In the genomic region with DNA sequence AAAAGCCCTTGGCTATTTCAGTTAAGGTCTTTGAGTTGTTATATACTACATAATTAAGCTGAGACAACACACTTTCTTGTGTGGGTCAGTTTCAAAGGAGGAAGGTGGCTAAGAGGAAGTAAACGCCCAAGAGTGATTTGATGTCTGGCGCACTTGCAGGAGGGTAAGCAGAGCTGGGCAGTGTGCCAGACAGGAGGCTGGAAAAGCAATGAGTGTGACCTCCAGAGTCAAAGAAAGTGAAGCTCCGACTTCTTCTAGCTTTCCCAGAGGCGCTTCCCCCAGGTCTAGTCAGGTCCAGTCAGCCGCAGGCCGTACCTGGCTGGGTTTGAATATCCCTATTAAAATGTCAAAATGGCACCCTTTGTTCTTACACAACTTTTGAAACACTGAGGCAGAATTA, we compare ENCODE assay signal across 8 mouse cellular contexts. TPM values are rescaled to one million over a fixed set of nuclear protein-coding genes. Genes with fewer than 3 reads are reported as not detected.
A peak's percentile ranks its signal among the peaks of the same experiment; 100 is the strongest.
DNase-seq lines count a peak whose midpoint lies in the region; ATAC-seq lines count a peak whose summit lies in the region.

No protein-coding gene starts in this region.

- no peaks in the 10 kb centered on the region for H3K27me3 ChIP-seq in hindbrain, embryonic 13.5 days
- H3K27me3 ChIP-seq in hindbrain, embryonic 12.5 days = no peaks in the 10 kb centered on the region
- H3K27me3 ChIP-seq in heart, embryonic 13.5 days (replicated peaks) = no peaks in the 10 kb centered on the region
- no peaks in the 10 kb centered on the region for H3K27me3 ChIP-seq in forebrain, embryonic 13.5 days
- H3K27me3 ChIP-seq in hindbrain, embryonic 16.5 days (replicated peaks; ENCODE audit: control insufficient read depth, insufficient read depth, low read length) = no peaks in the 10 kb centered on the region

- H3K4me3 ChIP-seq in hindbrain, embryonic 13.5 days = no peak overlapping the region
- no peak overlapping the region for H3K4me3 ChIP-seq in hindbrain, embryonic 12.5 days
- no peak overlapping the region for H3K4me3 ChIP-seq in heart, embryonic 13.5 days
- no peak overlapping the region for H3K4me3 ChIP-seq in forebrain, embryonic 13.5 days
- no peak overlapping the region for H3K4me3 ChIP-seq in hindbrain, embryonic 16.5 days (ENCODE audit: low read length)

- H3K9me3 ChIP-seq in hindbrain, embryonic 13.5 days = no peaks in the 10 kb centered on the region
- H3K9me3 ChIP-seq in hindbrain, embryonic 12.5 days (replicated peaks) = no peaks in the 10 kb centered on the region
- no peaks in the 10 kb centered on the region for H3K9me3 ChIP-seq in heart, embryonic 13.5 days
- H3K9me3 ChIP-seq in forebrain, embryonic 13.5 days (replicated peaks) = no peaks in the 10 kb centered on the region
- H3K9me3 ChIP-seq in hindbrain, embryonic 16.5 days (ENCODE audit: control insufficient read depth, low read length) = no peaks in the 10 kb centered on the region

- H3K4me1 ChIP-seq in hindbrain, embryonic 13.5 days (replicated peaks) = no peaks in the 10 kb centered on the region
- no peaks in the 10 kb centered on the region for H3K4me1 ChIP-seq in hindbrain, embryonic 12.5 days
- peaks cover 10% of the 10 kb centered on the region for H3K4me1 ChIP-seq in heart, embryonic 13.5 days
- no peaks in the 10 kb centered on the region for H3K4me1 ChIP-seq in forebrain, embryonic 13.5 days
- no peaks in the 10 kb centered on the region for H3K4me1 ChIP-seq in hindbrain, embryonic 16.5 days (ENCODE audit: control insufficient read depth, insufficient read depth, low read depth, low read length)

- DNase-seq in adrenal gland, adult 2 months = peak; percentile 71
- peak; percentile 71 for DNase-seq in large intestine, adult 2 months (ENCODE audit: low read depth, low spot score)
- no peak for DNase-seq in urinary bladder, postnatal 10 days (ENCODE audit: low spot score)

- 71% methylated on average over 6 of the region's 6 CpGs for WGBS in hindbrain, embryonic 13.5 days
- WGBS in hindbrain, embryonic 12.5 days = 76% methylated on average over 6 of the region's 6 CpGs
- 38% methylated on average over 6 of the region's 6 CpGs for WGBS in heart, embryonic 13.5 days
- WGBS in large intestine, adult 2 months = 13% methylated on average over 6 of the region's 6 CpGs
- WGBS in forebrain, embryonic 13.5 days = 85% methylated on average over 6 of the region's 6 CpGs
- 59% methylated on average over 6 of the region's 6 CpGs for WGBS in hindbrain, embryonic 16.5 days

- H3K9ac ChIP-seq in hindbrain, embryonic 13.5 days = no peak overlapping the region
- H3K9ac ChIP-seq in hindbrain, embryonic 12.5 days = no peak overlapping the region
- no peak overlapping the region for H3K9ac ChIP-seq in heart, embryonic 13.5 days
- no peak overlapping the region for H3K9ac ChIP-seq in forebrain, embryonic 13.5 days
- H3K9ac ChIP-seq in hindbrain, embryonic 16.5 days (ENCODE audit: low read depth, low read length) = no peak overlapping the region

- 0 out of 2 replicates have a peak overlapping the region, but pooled peaks have one; percentile 24 for H3K27ac ChIP-seq in hindbrain, embryonic 13.5 days
- no peak overlapping the region for H3K27ac ChIP-seq in hindbrain, embryonic 12.5 days
- peak overlapping the region; percentile 29; the same call in 1 of the 2 replicates for H3K27ac ChIP-seq in heart, embryonic 13.5 days (replicated peaks)
- no peak overlapping the region for H3K27ac ChIP-seq in forebrain, embryonic 13.5 days
- H3K27ac ChIP-seq in hindbrain, embryonic 16.5 days (ENCODE audit: low read depth, low read length) = no peak overlapping the region

- peaks cover 6% of the 10 kb centered on the region for H3K36me3 ChIP-seq in hindbrain, embryonic 13.5 days
- H3K36me3 ChIP-seq in hindbrain, embryonic 12.5 days = peaks cover 11% of the 10 kb centered on the region
- no peaks in the 10 kb centered on the region for H3K36me3 ChIP-seq in heart, embryonic 13.5 days
- peaks cover 14% of the 10 kb centered on the region; the same call in 1 of the 2 replicates for H3K36me3 ChIP-seq in forebrain, embryonic 13.5 days (ENCODE audit: poor library complexity, severe bottlenecking)
- H3K36me3 ChIP-seq in hindbrain, embryonic 16.5 days (ENCODE audit: control insufficient read depth, insufficient read depth, low read length) = no peaks in the 10 kb centered on the region

- no peak for ATAC-seq in hindbrain, embryonic 13.5 days (ENCODE audit: low FRiP score)
- ATAC-seq in hindbrain, embryonic 12.5 days (ENCODE audit: low FRiP score) = no peak
- ATAC-seq in heart, embryonic 13.5 days (ENCODE audit: extremely low read depth, insufficient number of reproducible peaks, low FRiP score, low TSS enrichment) = no peak
- ATAC-seq in forebrain, embryonic 13.5 days = no peak
- no peak for ATAC-seq in hindbrain, embryonic 16.5 days

- no peak overlapping the region for H3K4me2 ChIP-seq in hindbrain, embryonic 13.5 days
- no peak overlapping the region for H3K4me2 ChIP-seq in hindbrain, embryonic 12.5 days (replicated peaks)
- no peak overlapping the region for H3K4me2 ChIP-seq in heart, embryonic 13.5 days
- H3K4me2 ChIP-seq in forebrain, embryonic 13.5 days = no peak overlapping the region
- no peak overlapping the region for H3K4me2 ChIP-seq in hindbrain, embryonic 16.5 days (ENCODE audit: low read length)

RNA-seq across cellular contexts. Expression of gene Jam2, which starts 28.3 kb away (rescaled TPM):
- 25.7 and 27.2 TPM in 2 replicates for polyA plus RNA-seq in hindbrain, embryonic 13.5 days (2015; fragmentation: Nextera tagmentation; extraction: Ambion mirVana)
- 45.3 and 47.8 TPM in 2 replicates for polyA plus RNA-seq in hindbrain, embryonic 12.5 days (2016; fragmentation: Nextera tagmentation; extraction: Ambion mirVana)
- total RNA-seq in adrenal gland, adult 2 months (2021) = 10 to 100 TPM; 11.5 to 15.0 TPM
- 4.5 and 4.8 TPM in 2 replicates for polyA plus RNA-seq in adrenal gland, adult 2 months (2012; rRNA removed)
- polyA plus RNA-seq in heart, embryonic 13.5 days (2015; fragmentation: Nextera tagmentation; extraction: Ambion mirVana) = 4.5 and 6.4 TPM in 2 replicates
- polyA plus RNA-seq in large intestine, adult 2 months (2012; rRNA removed) = 3.3 and 4.9 TPM in 2 replicates
- 26.0 and 27.5 TPM in 2 replicates for polyA plus RNA-seq in forebrain, embryonic 13.5 days (2015; fragmentation: Nextera tagmentation; extraction: Ambion mirVana)
- polyA plus RNA-seq in hindbrain, embryonic 16.5 days (2015; fragmentation: Nextera tagmentation; extraction: Ambion mirVana) = 22.2 and 25.7 TPM in 2 replicates

RNA-seq across cellular contexts. Expression of gene Gabpa, which starts 32.5 kb away (rescaled TPM):
- 20.9 and 21.4 TPM in 2 replicates for polyA plus RNA-seq in hindbrain, embryonic 13.5 days (2015; fragmentation: Nextera tagmentation; extraction: Ambion mirVana)
- 36.9 and 38.1 TPM in 2 replicates for polyA plus RNA-seq in hindbrain, embryonic 12.5 days (2016; fragmentation: Nextera tagmentation; extraction: Ambion mirVana)
- 10 to 100 TPM; 44.1 to 46.1 TPM for total RNA-seq in adrenal gland, adult 2 months (2021)
- 2.6 and 2.7 TPM in 2 replicates for polyA plus RNA-seq in adrenal gland, adult 2 months (2012; rRNA removed)
- polyA plus RNA-seq in heart, embryonic 13.5 days (2015; fragmentation: Nextera tagmentation; extraction: Ambion mirVana) = 28.0 and 30.1 TPM in 2 replicates
- polyA plus RNA-seq in large intestine, adult 2 months (2012; rRNA removed) = 5.2 and 6.6 TPM in 2 replicates
- 27.4 and 29.3 TPM in 2 replicates for polyA plus RNA-seq in forebrain, embryonic 13.5 days (2015; fragmentation: Nextera tagmentation; extraction: Ambion mirVana)
- 15.1 and 18.2 TPM in 2 replicates for polyA plus RNA-seq in hindbrain, embryonic 16.5 days (2015; fragmentation: Nextera tagmentation; extraction: Ambion mirVana)

RNA-seq across cellular contexts. Expression of gene Atp5j, which starts 33.2 kb away (rescaled TPM):
- polyA plus RNA-seq in hindbrain, embryonic 13.5 days (2015; fragmentation: Nextera tagmentation; extraction: Ambion mirVana) = 829 and 850 TPM in 2 replicates
- 660 and 698 TPM in 2 replicates for polyA plus RNA-seq in hindbrain, embryonic 12.5 days (2016; fragmentation: Nextera tagmentation; extraction: Ambion mirVana)
- 100 to 1,000 TPM; 451 to 484 TPM for total RNA-seq in adrenal gland, adult 2 months (2021)
- 192 and 291 TPM in 2 replicates for polyA plus RNA-seq in adrenal gland, adult 2 months (2012; rRNA removed)
- 1,442 and 1,666 TPM in 2 replicates for polyA plus RNA-seq in heart, embryonic 13.5 days (2015; fragmentation: Nextera tagmentation; extraction: Ambion mirVana)
- polyA plus RNA-seq in large intestine, adult 2 months (2012; rRNA removed) = 155 and 198 TPM in 2 replicates
- 866 and 917 TPM in 2 replicates for polyA plus RNA-seq in forebrain, embryonic 13.5 days (2015; fragmentation: Nextera tagmentation; extraction: Ambion mirVana)
- polyA plus RNA-seq in hindbrain, embryonic 16.5 days (2015; fragmentation: Nextera tagmentation; extraction: Ambion mirVana) = 739 and 807 TPM in 2 replicates

Comparison
In these comparisons a context has a peak if more than half of its experiments do, and no peak if none do; other contexts are left out.
1. H3K27ac ChIP-seq: peak in hindbrain, embryonic 13.5 days (single experiment) and heart, embryonic 13.5 days (single experiment); none in hindbrain, embryonic 12.5 days (single experiment), forebrain, embryonic 13.5 days (single experiment) and hindbrain, embryonic 16.5 days (single experiment).